Mouse (Mus musculus): Measurements from ENCODE around the gene Slc22a6. TPM values are rescaled to one million over a fixed set of nuclear protein-coding genes. Genes with fewer than 3 reads are reported as not detected.

The Slc22a6 gene
- polyA plus RNA-seq, 1 experiment from 2014 or later, result 0.06 TPM

DNA sequence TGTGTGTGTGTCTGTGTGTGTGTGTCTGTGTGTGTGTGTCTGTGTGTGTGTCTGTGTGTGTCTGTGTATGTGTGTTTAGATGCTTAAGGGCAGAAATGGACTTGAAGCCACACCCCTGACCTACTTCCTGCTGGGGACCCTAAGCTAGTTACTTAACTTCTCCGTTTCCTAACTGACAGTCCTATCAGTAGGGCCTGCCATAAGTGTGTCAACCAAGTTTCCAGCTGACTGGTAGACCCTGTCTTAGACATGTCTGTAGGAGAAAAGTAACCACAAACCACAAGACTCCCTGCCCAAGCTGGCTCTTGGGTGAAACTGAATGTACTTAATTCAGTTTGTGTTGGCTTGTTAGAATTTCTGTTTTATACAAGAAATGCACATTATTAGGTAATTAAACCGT lies 25.7 kb upstream of the Slc22a6 start:
- H3K36me3 ChIP-seq, result no peaks in the 10 kb centered on the region
- H3K4me3 ChIP-seq, result no peak overlapping the region
- peaks cover 32% of the 10 kb centered on the region for H3K4me1 ChIP-seq
- no peak for DNase-seq (ENCODE audit: low spot score)
- whole genome bisulfite sequencing, result 71% methylated on average over 2 of the region's 2 CpGs
- H3K9me3 ChIP-seq (replicated peaks), result no peaks in the 10 kb centered on the region
- no peaks in the 10 kb centered on the region for H3K27me3 ChIP-seq (ENCODE audit: low read depth, poor library complexity, severe bottlenecking)
- no peak overlapping the region for H3K27ac ChIP-seq (replicated peaks)

DNA sequence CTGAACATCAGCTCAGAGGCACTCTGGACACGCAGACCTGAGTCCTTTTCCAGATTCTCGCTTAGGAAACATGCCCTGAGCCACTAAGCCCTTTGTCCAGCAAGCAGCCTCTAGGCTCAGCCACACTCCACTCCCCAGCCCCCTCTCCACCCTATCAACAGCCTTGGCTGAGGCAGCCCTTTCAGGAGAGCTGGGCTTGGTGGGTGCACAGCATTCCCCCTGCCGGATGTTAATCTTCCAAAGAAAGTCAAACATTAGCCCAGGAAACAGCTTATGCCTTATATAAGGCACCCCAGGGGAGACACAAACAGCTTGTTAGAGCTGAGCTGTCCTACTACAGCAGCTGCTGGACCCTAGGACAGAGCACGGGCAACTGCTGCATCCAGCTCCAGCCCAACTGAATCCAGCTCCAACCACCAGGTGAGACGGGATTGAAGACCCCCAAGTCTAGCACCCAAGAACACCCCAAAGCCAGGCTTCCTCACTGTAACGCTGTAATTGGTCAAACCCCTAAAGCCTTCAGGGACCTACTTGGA lies 24.9 kb upstream of the Slc22a6 start:
- Histone ChIP-seq H3K27me3 (ENCODE audit: low read depth, poor library complexity, severe bottlenecking) (no peaks in the 10 kb centered on the region), H3K4me1 (peaks cover 40% of the 10 kb centered on the region), H3K36me3 (no peaks in the 10 kb centered on the region), H3K4me3 (no peak overlapping the region), H3K27ac (replicated peaks) (peak overlapping the region; percentile 42; the same call in 1 of the 2 replicates), H3K9me3 (replicated peaks) (no peaks in the 10 kb centered on the region)
- 61% methylated on average over 6 of the region's 6 CpGs for WGBS
- DNase-seq (ENCODE audit: low spot score), result no peak

DNA sequence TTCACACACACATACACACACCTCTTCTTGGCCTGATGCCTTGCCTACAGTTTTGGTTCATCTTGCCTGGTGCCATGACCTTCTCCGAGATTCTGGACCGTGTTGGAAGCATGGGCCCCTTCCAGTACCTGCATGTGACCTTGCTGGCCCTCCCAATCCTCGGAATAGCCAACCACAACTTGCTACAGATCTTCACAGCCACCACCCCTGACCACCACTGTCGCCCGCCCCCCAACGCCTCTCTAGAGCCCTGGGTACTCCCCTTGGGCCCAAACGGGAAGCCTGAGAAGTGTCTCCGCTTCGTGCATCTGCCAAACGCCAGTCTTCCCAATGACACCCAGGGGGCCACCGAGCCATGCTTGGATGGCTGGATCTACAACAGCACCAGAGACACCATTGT lies 24.0 kb upstream of the Slc22a6 start:
- 86% methylated on average over 11 of the region's 11 CpGs for WGBS
- Histone ChIP-seq H3K27ac (replicated peaks) (no peak overlapping the region), H3K9me3 (replicated peaks) (no peaks in the 10 kb centered on the region), H3K36me3 (no peaks in the 10 kb centered on the region), H3K4me1 (peaks cover 40% of the 10 kb centered on the region), H3K27me3 (ENCODE audit: low read depth, poor library complexity, severe bottlenecking) (no peaks in the 10 kb centered on the region), H3K4me3 (no peak overlapping the region)
- no peak for DNase-seq (ENCODE audit: low spot score)

DNA sequence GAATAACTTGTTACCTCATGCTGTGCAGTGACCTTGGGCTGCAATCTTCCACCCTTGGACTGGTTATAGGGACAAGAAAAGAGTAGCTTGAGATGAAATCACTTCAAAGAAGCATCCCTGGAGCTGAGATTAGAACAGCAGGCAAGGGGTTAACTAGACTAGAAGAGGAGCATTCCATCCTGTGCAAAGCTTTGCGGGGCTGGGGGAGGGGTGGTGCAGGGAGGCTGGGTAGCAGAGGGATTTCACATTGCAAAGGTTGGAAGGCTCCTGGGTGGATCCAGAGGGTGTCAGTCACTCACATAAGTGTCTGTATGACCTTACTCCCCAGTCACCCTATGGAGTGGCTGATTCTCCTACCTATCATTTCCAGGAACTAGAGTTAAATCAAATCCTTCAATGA lies 23.3 kb upstream of the Slc22a6 start:
- Histone ChIP-seq H3K36me3 (no peaks in the 10 kb centered on the region), H3K4me3 (no peak overlapping the region), H3K27me3 (ENCODE audit: low read depth, poor library complexity, severe bottlenecking) (no peaks in the 10 kb centered on the region), H3K27ac (replicated peaks) (0 out of 2 replicates have a peak overlapping the region, but pooled peaks have one; percentile 28), H3K9me3 (replicated peaks) (no peaks in the 10 kb centered on the region), H3K4me1 (peaks cover 40% of the 10 kb centered on the region)
- peak; percentile 28 for DNase-seq (ENCODE audit: low spot score)
- WGBS, result 5% methylated on average over 1 of the region's 1 CpGs

DNA sequence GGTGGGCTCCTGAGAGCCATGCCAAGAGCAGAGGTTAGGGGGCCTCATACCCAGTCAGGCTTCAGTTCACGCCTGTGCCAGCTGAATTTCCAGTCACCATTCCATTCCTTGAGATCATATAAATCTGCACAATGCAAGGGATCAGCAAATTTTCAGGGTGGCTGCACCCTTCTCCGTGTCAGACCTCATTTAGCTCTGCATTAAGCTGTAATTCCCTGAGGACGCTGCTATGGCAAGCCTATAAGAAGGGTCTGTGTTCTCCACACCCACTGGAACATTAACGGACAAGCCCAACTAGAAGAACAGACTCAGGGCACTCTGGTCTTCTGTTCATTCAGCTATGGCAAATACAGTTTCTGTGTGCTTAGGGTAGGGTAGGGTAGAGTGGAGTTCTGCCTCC lies 20.6 kb upstream of the Slc22a6 start:
- WGBS, result 59% methylated on average over 4 of the region's 4 CpGs
- H3K4me1 ChIP-seq, result peaks cover 32% of the 10 kb centered on the region
- DNase-seq (ENCODE audit: low spot score), result no peak
- no peaks in the 10 kb centered on the region for H3K27me3 ChIP-seq (ENCODE audit: low read depth, poor library complexity, severe bottlenecking)
- no peaks in the 10 kb centered on the region for H3K9me3 ChIP-seq (replicated peaks)
- H3K27ac ChIP-seq (replicated peaks), result 0 out of 2 replicates have a peak overlapping the region, but pooled peaks have one; percentile 42
- no peak overlapping the region for H3K4me3 ChIP-seq
- no peaks in the 10 kb centered on the region for H3K36me3 ChIP-seq

DNA sequence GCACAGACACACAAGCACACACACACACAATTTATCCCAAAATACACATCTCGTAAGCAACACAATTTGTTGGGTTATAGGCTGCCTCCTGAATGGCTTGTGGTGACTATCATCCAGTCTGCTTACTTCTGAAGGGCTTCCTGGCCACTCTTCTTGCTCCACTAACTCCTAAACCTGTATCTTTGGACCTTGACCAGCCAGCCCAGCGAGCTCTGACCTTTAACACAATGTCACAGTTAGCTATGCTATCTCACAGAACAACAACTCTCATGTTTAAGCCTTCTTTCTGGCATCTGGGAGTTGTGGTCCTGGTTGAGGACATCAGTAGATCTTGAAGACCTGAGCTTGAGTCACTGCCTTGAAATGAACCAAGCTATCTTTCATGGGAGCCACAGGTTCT lies 18.6 kb upstream of the Slc22a6 start:
- Histone ChIP-seq H3K4me1 (peaks cover 21% of the 10 kb centered on the region), H3K4me3 (no peak overlapping the region), H3K36me3 (no peaks in the 10 kb centered on the region), H3K9me3 (replicated peaks) (no peaks in the 10 kb centered on the region), H3K27ac (replicated peaks) (no peak overlapping the region), H3K27me3 (ENCODE audit: low read depth, poor library complexity, severe bottlenecking) (no peaks in the 10 kb centered on the region)
- DNase-seq (ENCODE audit: low spot score), result no peak
- 78% methylated on average over 2 of the region's 2 CpGs for WGBS

DNA sequence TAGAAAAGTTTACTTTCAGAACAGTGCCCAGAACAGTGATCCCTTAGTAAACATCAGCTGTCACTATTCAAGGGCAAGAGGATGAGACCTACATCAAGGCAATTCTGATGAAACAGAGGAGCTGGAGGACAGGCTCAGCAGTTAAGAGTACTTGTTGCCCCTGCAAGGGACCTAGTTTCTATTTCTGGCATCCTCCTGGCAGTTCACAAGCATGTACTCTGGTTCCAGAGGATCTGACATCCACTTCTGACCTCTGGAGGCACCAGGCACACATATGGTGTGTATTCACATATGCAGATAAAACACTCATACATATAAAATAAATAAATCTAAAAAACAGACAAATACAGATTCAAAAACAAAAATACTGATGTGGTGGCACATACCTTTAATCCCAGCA lies 15.9 kb upstream of the Slc22a6 start:
- H3K4me1 ChIP-seq, result peaks cover 13% of the 10 kb centered on the region
- no peak overlapping the region for H3K27ac ChIP-seq (replicated peaks)
- no peaks in the 10 kb centered on the region for H3K36me3 ChIP-seq
- no peak overlapping the region for H3K4me3 ChIP-seq
- H3K9me3 ChIP-seq (replicated peaks), result no peaks in the 10 kb centered on the region
- no peak for DNase-seq (ENCODE audit: low spot score)
- no peaks in the 10 kb centered on the region for H3K27me3 ChIP-seq (ENCODE audit: low read depth, poor library complexity, severe bottlenecking)

DNA sequence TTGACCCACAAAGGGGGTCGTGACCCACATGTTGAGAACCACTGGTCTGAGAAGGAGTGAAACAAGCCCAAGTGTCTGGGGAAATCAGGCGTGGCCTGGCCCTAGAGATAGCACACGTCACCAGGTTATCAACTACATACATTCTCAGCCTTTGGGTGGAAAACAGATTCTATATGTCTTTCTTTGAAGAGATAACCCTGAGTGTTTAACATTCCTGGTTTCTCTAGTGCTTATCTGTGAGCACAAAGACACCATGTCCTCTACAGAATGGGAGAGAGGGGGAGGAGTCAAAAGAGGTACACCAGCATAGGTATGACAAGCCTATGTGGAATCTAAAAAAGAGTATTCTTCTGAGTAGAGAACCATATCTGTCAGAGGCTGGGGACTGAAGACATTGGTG lies 14.9 kb upstream of the Slc22a6 start:
- Histone ChIP-seq H3K27me3 (ENCODE audit: low read depth, poor library complexity, severe bottlenecking) (no peaks in the 10 kb centered on the region), H3K9me3 (replicated peaks) (no peaks in the 10 kb centered on the region), H3K36me3 (no peaks in the 10 kb centered on the region), H3K27ac (replicated peaks) (no peak overlapping the region), H3K4me3 (no peak overlapping the region), H3K4me1 (0 out of 2 replicates have a peak, but pooled peaks cover 4% of the 10 kb centered on the region)
- WGBS, result 77% methylated on average over 3 of the region's 3 CpGs
- no peak for DNase-seq (ENCODE audit: low spot score)

DNA sequence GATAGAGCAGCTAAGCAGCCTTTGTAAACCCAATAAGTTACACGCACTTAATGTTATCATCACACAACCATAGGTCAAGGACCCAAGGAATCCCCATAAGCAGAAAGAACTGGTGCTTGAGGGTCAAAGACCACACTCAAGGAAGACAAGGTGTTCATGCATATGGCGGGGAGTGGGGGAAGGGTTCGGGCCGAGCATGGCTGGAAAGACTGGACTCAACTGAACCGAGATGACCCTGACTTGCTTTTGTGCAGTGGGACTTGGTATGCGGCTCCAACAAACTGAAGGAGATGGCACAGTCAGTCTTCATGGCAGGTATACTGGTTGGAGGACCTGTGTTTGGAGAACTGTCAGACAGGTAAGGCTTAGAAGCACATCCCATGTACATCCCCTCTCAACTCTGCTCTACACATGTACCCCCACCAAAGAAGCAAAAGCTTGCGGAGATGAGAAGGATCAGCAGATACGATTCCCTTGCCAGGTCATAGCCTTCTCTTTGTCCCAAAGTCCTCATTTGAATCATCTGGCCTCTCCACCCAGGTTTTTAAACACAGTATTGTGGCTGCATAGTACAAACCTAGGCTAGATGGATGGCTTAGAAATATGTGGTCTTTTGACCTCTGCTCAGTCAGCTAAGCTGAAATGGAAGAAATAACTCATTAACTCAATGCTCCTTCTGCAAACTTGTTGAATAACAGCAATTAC lies 13.2 kb upstream of the Slc22a6 start:
- Histone ChIP-seq H3K27me3 (ENCODE audit: low read depth, poor library complexity, severe bottlenecking) (no peaks in the 10 kb centered on the region), H3K4me1 (0 out of 2 replicates have a peak, but pooled peaks cover 3% of the 10 kb centered on the region), H3K4me3 (no peak overlapping the region), H3K27ac (replicated peaks) (no peak overlapping the region), H3K36me3 (no peaks in the 10 kb centered on the region), H3K9me3 (replicated peaks) (no peaks in the 10 kb centered on the region)
- 95% methylated on average over 8 of the region's 8 CpGs for whole genome bisulfite sequencing
- DNase-seq (ENCODE audit: low spot score), result no peak

DNA sequence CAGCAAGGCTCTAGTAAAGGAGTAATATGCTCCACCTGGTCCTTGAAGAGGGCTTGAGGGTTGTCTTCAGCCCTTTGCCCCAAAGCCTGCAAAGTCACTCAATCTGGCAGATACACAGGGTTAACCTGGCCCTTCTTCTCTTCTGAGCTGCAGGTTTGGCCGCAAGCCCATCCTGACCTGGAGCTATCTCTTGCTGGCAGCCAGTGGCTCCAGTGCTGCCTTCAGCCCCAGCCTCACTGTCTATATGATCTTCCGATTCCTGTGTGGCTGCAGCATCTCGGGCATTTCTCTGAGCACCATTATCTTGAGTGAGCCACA lies 12.6 kb upstream of the Slc22a6 start:
- no peak for DNase-seq (ENCODE audit: low spot score)
- no peak overlapping the region for H3K4me3 ChIP-seq
- no peaks in the 10 kb centered on the region for H3K36me3 ChIP-seq
- H3K4me1 ChIP-seq, result 0 out of 2 replicates have a peak, but pooled peaks cover 3% of the 10 kb centered on the region
- no peaks in the 10 kb centered on the region for H3K9me3 ChIP-seq (replicated peaks)
- no peaks in the 10 kb centered on the region for H3K27me3 ChIP-seq (ENCODE audit: low read depth, poor library complexity, severe bottlenecking)
- 90% methylated on average over 3 of the region's 3 CpGs for WGBS
- H3K27ac ChIP-seq (replicated peaks), result no peak overlapping the region

DNA sequence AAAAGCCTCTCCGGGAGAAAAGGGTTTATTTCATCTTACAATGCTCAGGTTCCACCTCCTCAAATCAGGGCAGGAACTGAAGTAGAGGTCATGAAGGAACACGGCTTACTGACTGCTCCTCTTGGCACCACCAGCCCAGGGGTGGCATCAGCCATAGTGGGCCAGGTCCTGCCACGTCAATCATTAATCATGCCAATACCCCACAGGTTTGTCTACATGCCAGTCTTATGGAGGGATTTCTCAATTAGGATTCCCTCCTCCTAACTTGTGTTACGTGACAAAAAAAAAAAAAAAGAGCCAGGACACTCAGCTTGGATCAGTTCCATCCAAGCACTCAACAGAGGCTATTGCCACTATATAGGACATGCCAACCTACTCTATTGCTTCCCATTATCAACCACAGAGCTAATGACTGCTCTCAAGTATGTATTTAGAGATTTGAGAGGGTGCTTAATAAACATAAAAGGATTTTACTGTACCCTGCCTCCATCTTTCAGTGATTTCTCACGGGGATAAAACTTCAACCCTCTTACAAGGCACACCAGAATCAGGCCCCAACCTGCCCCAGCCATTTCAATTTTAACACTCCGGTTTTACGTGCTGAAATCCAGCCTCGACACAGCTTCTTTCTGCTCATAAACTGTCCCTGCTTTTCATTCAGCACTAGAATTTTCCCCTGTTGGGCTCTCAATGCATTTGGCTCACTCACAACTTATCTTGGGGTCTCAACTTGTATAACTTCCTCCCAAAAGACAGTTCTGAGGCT lies 6.3 kb upstream of the Slc22a6 start:
- no peaks in the 10 kb centered on the region for H3K27me3 ChIP-seq (ENCODE audit: low read depth, poor library complexity, severe bottlenecking)
- no peaks in the 10 kb centered on the region for H3K4me1 ChIP-seq
- DNase-seq (ENCODE audit: low spot score), result no peak
- 85% methylated on average over 8 of the region's 8 CpGs for WGBS
- no peak overlapping the region for H3K4me3 ChIP-seq
- no peak overlapping the region for H3K27ac ChIP-seq (replicated peaks)
- no peaks in the 10 kb centered on the region for H3K9me3 ChIP-seq (replicated peaks)
- H3K36me3 ChIP-seq, result no peaks in the 10 kb centered on the region

DNA sequence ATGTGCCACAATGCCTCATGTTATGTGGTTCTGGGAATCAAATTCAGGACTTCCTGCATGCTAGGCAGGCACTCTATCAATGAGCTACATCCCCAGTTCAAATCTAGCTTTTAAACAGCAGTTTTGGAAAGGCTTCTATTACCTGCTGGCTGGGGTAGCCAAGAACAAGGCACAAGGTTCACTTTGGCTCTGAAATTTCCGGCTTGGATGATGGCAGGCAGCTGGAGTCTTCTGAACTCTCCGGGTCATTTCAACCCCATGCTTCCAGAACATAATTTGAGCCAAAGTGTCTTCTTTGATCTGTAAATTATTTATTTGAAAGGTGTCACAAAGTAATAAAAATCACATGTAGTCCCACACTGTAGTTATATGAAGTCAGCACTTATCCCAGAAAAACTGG lies 4.7 kb upstream of the Slc22a6 start:
- Histone ChIP-seq H3K4me3 (no peak overlapping the region), H3K36me3 (no peaks in the 10 kb centered on the region), H3K27ac (replicated peaks) (no peak overlapping the region), H3K27me3 (ENCODE audit: low read depth, poor library complexity, severe bottlenecking) (no peaks in the 10 kb centered on the region), H3K4me1 (peaks cover 7% of the 10 kb centered on the region), H3K9me3 (replicated peaks) (no peaks in the 10 kb centered on the region)
- WGBS, result 69% methylated on average over 2 of the region's 2 CpGs
- no peak for DNase-seq (ENCODE audit: low spot score)

DNA sequence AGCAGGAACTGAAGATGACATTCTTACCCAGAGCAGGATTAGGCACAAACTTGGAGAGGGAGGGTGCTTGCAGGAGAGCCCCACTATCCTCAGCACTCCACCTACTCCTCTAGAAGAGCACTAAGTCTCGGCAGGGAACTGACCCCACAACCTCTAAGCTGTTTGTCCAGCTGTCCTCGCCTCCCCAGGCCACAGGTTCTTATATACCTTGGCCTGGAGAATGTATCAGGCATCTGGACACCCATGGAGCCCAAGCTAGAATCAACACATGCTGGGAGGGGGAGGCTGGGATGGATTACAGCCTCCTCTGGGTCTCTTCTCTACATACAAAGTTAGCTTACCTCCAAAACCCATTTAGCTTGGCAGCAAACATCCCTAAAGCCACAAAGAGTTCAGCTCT lies 3.5 kb upstream of the Slc22a6 start:
- no peak for DNase-seq (ENCODE audit: low spot score)
- WGBS, result 33% methylated on average over 2 of the region's 2 CpGs

More for the DNA sequence above, 3.5 kb upstream of the Slc22a6 start:
- Histone ChIP-seq H3K27ac (replicated peaks) (no peak overlapping the region), H3K36me3 (no peaks in the 10 kb centered on the region), H3K9me3 (replicated peaks) (no peaks in the 10 kb centered on the region), H3K27me3 (ENCODE audit: low read depth, poor library complexity, severe bottlenecking) (0 out of 2 replicates have a peak, but pooled peaks cover 4% of the 10 kb centered on the region), H3K4me1 (peaks cover 11% of the 10 kb centered on the region), H3K4me3 (no peak overlapping the region)

Data from midbrain, embryonic 10.5 days (tissue).